Mouse (Mus musculus): Measurements from ENCODE around the gene Rbl1.
"Not testable (repeated sequence)": the region's sequence is repeated elsewhere in the genome, so short reads cannot be mapped to it uniquely, and the experiment has no call there.

Rbl1 gene

GRCm38 (mm10) chr2:157204366-157205218 is at the start of gene Rbl1:
TSS of gene Rbl1 (minus strand) at chr2:157204534.
- in situ Hi-C loops (cut with MboI, MseI) = loop anchor here (5.0 to 10.0 kb wide), 3 partner anchors 58 to 960 kb away; no protein-coding TSS in a partner anchor

- in situ Hi-C loops (cut with MboI, MseI) = no loop called here
These were observed 43.8 kb upstream of the Rbl1 start for GRCm38 (mm10) chr2:157248111-157248510.

GRCm38 (mm10) chr2:157245603-157246002 is 41.3 kb upstream of the Rbl1 start:
- in situ Hi-C loops (cut with MboI, MseI) = no loop called here

GRCm38 (mm10) chr2:157245001-157245400 is 40.7 kb upstream of the Rbl1 start:
- in situ Hi-C loops (cut with MboI, MseI) = no loop called here

- in situ Hi-C loops (cut with MboI, MseI) = no loop called here
These were observed 31.6 kb upstream of the Rbl1 start for GRCm38 (mm10) chr2:157235946-157236345.

- in situ Hi-C loops (cut with MboI, MseI) = not testable (repeated sequence)
These were observed 17.6 kb upstream of the Rbl1 start for GRCm38 (mm10) chr2:157221916-157222315.

GRCm38 (mm10) chr2:157220108-157220507 is 15.8 kb upstream of the Rbl1 start:
- in situ Hi-C loops (cut with MboI, MseI) = no loop called here

GRCm38 (mm10) chr2:157211731-157212130 is 7.4 kb upstream of the Rbl1 start:
- in situ Hi-C loops (cut with MboI, MseI) = no loop called here

GRCm38 (mm10) chr2:157203459-157204365 is 622 bp downstream of the Rbl1 start:
- in situ Hi-C loops (cut with MboI, MseI) = loop anchor here in 1 of 2 experiments (5.0 to 10.0 kb wide), 2 partner anchors 76 to 961 kb away; no protein-coding TSS in a partner anchor

- in situ Hi-C loops (cut with MboI, MseI) = loop anchor here in 1 of 2 experiments (5.0 to 10.0 kb wide), 2 partner anchors 76 to 962 kb away; no protein-coding TSS in a partner anchor
These were observed 1.3 kb downstream of the Rbl1 start for GRCm38 (mm10) chr2:157203026-157203425.

GRCm38 (mm10) chr2:157202361-157202760 is 2.0 kb downstream of the Rbl1 start:
- in situ Hi-C loops (cut with MboI, MseI) = loop anchor here in 1 of 2 experiments (5.0 to 10.0 kb wide), 2 partner anchors 75 to 962 kb away; no protein-coding TSS in a partner anchor

- in situ Hi-C loops (cut with MboI, MseI) = loop anchor here in 1 of 2 experiments (5.0 to 10.0 kb wide), 2 partner anchors 74 to 964 kb away; no protein-coding TSS in a partner anchor
These were observed 3.1 kb downstream of the Rbl1 start for GRCm38 (mm10) chr2:157201081-157201830.

GRCm38 (mm10) chr2:157198405-157198804 is 5.9 kb downstream of the Rbl1 start:
- in situ Hi-C loops (cut with MboI, MseI) = not testable (repeated sequence)

GRCm38 (mm10) chr2:157190651-157191050 is 13.7 kb downstream of the Rbl1 start:
- in situ Hi-C loops (cut with MboI, MseI) = no loop called here

GRCm38 (mm10) chr2:157187223-157187622 is 17.1 kb downstream of the Rbl1 start:
- in situ Hi-C loops (cut with MboI, MseI) = no loop called here

GRCm38 (mm10) chr2:157186504-157186903 is 17.8 kb downstream of the Rbl1 start:
- in situ Hi-C loops (cut with MboI, MseI) = no loop called here

- in situ Hi-C loops (cut with MboI, MseI) = no loop called here
These were observed 19.2 kb downstream of the Rbl1 start for GRCm38 (mm10) chr2:157185022-157185660.

- in situ Hi-C loops (cut with MboI, MseI) = no loop called here
These were observed 26.2 kb downstream of the Rbl1 start for GRCm38 (mm10) chr2:157178167-157178566.

- in situ Hi-C loops (cut with MboI, MseI) = no loop called here
These were observed 28.1 kb downstream of the Rbl1 start for GRCm38 (mm10) chr2:157176248-157176647.

GRCm38 (mm10) chr2:157174416-157174815 is 29.9 kb downstream of the Rbl1 start:
- in situ Hi-C loops (cut with MboI, MseI) = no loop called here

GRCm38 (mm10) chr2:157173555-157173954 is 30.8 kb downstream of the Rbl1 start:
- in situ Hi-C loops (cut with MboI, MseI) = no loop called here
